8 mouse cellular contexts compared by ENCODE assay signal in the genomic region with DNA sequence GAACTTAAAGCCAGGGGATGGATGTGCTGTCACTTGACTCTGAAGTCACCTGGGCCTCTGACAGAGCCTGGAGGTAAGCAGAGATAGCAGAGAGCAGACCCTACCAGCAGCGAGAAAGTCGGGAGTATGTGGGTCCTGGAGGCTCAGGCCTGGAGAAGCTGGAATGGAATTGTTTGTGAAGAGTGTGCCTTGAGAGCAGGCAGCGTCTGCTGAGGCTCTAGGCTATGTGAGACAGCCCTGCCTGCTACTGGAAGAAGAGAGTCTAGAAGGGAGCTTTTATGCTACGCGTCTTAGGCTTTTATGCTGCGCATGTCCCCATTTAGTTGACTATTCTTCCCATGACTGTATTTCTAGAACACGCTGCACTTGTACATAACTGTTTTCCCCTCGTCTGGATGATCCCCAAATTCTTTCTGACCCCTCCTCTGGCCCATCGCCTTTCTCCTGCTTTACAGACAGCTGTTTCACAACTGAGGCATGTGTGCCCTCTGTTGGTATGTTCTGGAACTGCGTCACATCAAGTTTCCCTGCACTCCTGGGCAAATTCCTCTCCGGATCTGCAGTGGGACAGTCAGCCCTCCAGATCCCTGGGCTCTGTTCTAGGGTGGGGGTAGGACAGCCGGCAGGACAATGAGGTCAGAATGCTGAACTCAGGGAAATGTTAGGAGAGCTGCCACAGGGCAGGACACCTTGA. TPM values are rescaled to one million over a fixed set of nuclear protein-coding genes. Genes with fewer than 3 reads are reported as not detected.
DNase-seq lines count a peak whose midpoint lies in the region; ATAC-seq lines count a peak whose summit lies in the region.

No protein-coding gene starts in this region.

- ATAC-seq in hindbrain, embryonic 14.5 days (ENCODE audit: low FRiP score), result peak; percentile 72; the same call in 1 of the 2 replicates

- peak; percentile 87 for DNase-seq in ZHBTc4 (ENCODE audit: low read depth, low spot score)
- DNase-seq in cerebellum, adult 9-10 months, result peak; percentile 85
- peak; percentile 40 to 90 for DNase-seq in frontal cortex, adult 2 months (ENCODE audit: extremely low spot score in 1 of 2, low spot score in 1 of 2)
- peak; percentile 87 for DNase-seq in hindbrain, embryonic 14.5 days (ENCODE audit: low spot score)
- DNase-seq in layer of hippocampus, postnatal 14 days (ENCODE audit: low spot score in 2 of 2), result peak; percentile 76
- DNase-seq in lung, postnatal 4 days, result peak; percentile 49 to 70
- DNase-seq in right cerebral cortex, postnatal 25 days, result peak; percentile 56
- DNase-seq in spleen, adult 12 weeks (ENCODE audit: low spot score), result no peak

- H3K27me3 ChIP-seq in hindbrain, embryonic 14.5 days (ENCODE audit: control insufficient read depth, insufficient read depth, low read length), result no peaks in the 10 kb centered on the region

- H3K4me1 ChIP-seq in hindbrain, embryonic 14.5 days (replicated peaks; ENCODE audit: control insufficient read depth, insufficient read depth, low read length), result no peaks in the 10 kb centered on the region

- H3K4me2 ChIP-seq in hindbrain, embryonic 14.5 days (replicated peaks), result 0 out of 2 replicates have a peak overlapping the region, but pooled peaks have one; percentile 29

- 33% methylated on average over 12 of the region's 12 CpGs for WGBS in hindbrain, embryonic 14.5 days

- no peak overlapping the region for H3K27ac ChIP-seq in hindbrain, embryonic 14.5 days

- H3K9ac ChIP-seq in hindbrain, embryonic 14.5 days, result no peak overlapping the region

- no peak overlapping the region for H3K4me3 ChIP-seq in hindbrain, embryonic 14.5 days (replicated peaks; ENCODE audit: low read length)

- H3K36me3 ChIP-seq in hindbrain, embryonic 14.5 days (replicated peaks; ENCODE audit: control insufficient read depth, insufficient read depth), result peaks cover 3% of the 10 kb centered on the region; the same call in 1 of the 2 replicates

- no peaks in the 10 kb centered on the region for H3K9me3 ChIP-seq in hindbrain, embryonic 14.5 days (ENCODE audit: control insufficient read depth, low read length)

RNA-seq across cellular contexts. Expression of gene L1td1, which starts 24.2 kb away (rescaled TPM):
- polyA plus RNA-seq in frontal cortex, adult 2 months (2012; rRNA removed), result 0.06 and 0.16 TPM in 2 replicates
- not detected in 2 replicates for polyA plus RNA-seq in hindbrain, embryonic 14.5 days (2014; fragmentation: Nextera tagmentation; extraction: Ambion mirVana)
- under 1 TPM in 1 of 2 experiments, not detected in 1; 0.36 TPM for total RNA-seq in layer of hippocampus, postnatal 14 days (2021)
